Mouse (Mus musculus) limb, embryonic 10.5 days (tissue): ENCODE data around the gene Sema5a. TPM values are rescaled to one million over a fixed set of nuclear protein-coding genes. Genes with fewer than 3 reads are reported as not detected.

Source experiments
- DNase-seq: peaks from one replicate; pipeline ENCODE4 v3.0.0-alpha.2; 2017; ENCODE audit warnings: low spot score
- H3K27ac ChIP-seq: fragments of 300-500 bp; sonication (generic); 2 replicates; pipeline ENCODE4 v1.5.1; 2016; ENCODE audit warnings: mild to moderate bottlenecking
- H3K27me3 ChIP-seq: fragments of 300-500 bp; sonication (generic); 2 replicates; pipeline ENCODE4 v1.6.1; 2016; ENCODE audit warnings: low read depth, mild to moderate bottlenecking; ENCODE audit not compliant: poor library complexity, severe bottlenecking
- H3K36me3 ChIP-seq: fragments of 300-500 bp; sonication (generic); 2 replicates; pipeline ENCODE4 v1.6.1; 2016; ENCODE audit warnings: mild to moderate bottlenecking, moderate library complexity
- H3K4me1 ChIP-seq: fragments of 300-500 bp; sonication (generic); 2 replicates; pipeline ENCODE4 v1.6.1; 2016
- H3K4me3 ChIP-seq: fragments of 300-500 bp; sonication (generic); 2 replicates; pipeline ENCODE4 v1.5.1; 2016; ENCODE audit warnings: mild to moderate bottlenecking, moderate library complexity
- H3K9me3 ChIP-seq: fragments of 300-500 bp; sonication (generic); replicated peaks from 2 replicates; pipeline ENCODE4 v1.6.1; 2016; ENCODE audit warnings: mild to moderate bottlenecking
- WGBS: fragments of 180-500 bp; shearing (Covaris S2); methylation state at CpG from one replicate; pipeline ENCODE4 v1.1.7; 2016; 5-methylcytosine and 5-hydroxymethylcytosine counted together
- polyA plus RNA-seq: library from polyadenylated mRNA; unstranded; fragments of >200 nt; fragmentation: Nextera tagmentation; extraction: Ambion mirVana; gene quantifications from 2 replicates; pipeline ENCODE4 v1.2.1, GENCODE M21; 2016

Gene Sema5a
- polyA plus RNA-seq, 1 experiment from 2014 or later, result 22.6 TPM

GRCm38 (mm10) chr15:32324105-32324504 is 79.5 kb downstream of the Sema5a start:
- Histone ChIP-seq H3K27ac (peak overlapping the region; percentile 36; the same call in 1 of the 2 replicates), H3K4me3 (no peak overlapping the region), H3K27me3 (no peaks in the 10 kb centered on the region), H3K4me1 (peaks cover 21% of the 10 kb centered on the region), H3K36me3 (no peaks in the 10 kb centered on the region), H3K9me3 (no peaks in the 10 kb centered on the region)
- no peak for DNase-seq
- WGBS, result 62% methylated on average over 7 of the region's 7 CpGs

GRCm38 (mm10) chr15:32328370-32329004 is 83.9 kb downstream of the Sema5a start:
- Histone ChIP-seq H3K4me3 (no peak overlapping the region), H3K27me3 (no peaks in the 10 kb centered on the region), H3K9me3 (no peaks in the 10 kb centered on the region), H3K4me1 (peaks cover 39% of the 10 kb centered on the region), H3K27ac (peak overlapping the region; percentile 64), H3K36me3 (no peaks in the 10 kb centered on the region)
- peak; percentile 47 for DNase-seq
- 30% methylated on average over 4 of the region's 4 CpGs for WGBS

DNA sequence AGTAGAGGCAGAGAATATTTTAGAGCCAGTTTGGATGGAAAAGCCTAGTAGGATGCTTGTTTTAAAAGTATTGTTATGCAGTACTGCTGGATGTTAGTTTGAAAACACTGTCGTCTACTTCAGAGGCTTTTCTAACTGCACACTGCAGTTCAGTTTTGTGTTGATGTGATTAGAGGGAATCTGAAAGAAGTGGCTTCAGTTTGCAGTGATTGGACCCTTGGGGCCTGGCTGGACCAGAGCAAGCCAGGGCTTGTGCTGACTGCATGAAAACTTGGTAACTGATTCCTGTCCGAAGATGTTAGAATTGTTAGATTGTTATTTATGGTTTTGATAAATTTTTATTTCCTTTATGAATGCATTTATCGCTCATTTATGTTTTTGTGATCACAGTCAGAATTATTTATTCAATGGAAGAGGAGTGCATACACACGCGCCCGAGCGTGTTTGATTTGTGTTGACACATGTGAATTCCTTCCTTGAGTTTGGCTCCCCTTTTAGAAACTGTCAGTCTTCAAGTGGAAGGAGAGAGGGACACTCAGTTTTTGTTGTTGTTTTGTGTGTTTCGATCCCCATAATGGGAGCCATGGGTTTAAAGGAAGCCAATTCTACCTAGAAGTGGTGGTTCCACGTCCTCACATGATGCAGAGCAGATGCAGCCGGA is 85.2 kb downstream of the Sema5a start:
- Histone ChIP-seq H3K27me3 (no peaks in the 10 kb centered on the region), H3K9me3 (no peaks in the 10 kb centered on the region), H3K36me3 (no peaks in the 10 kb centered on the region), H3K4me3 (no peak overlapping the region), H3K4me1 (peaks cover 31% of the 10 kb centered on the region), H3K27ac (peak overlapping the region; percentile 64)
- DNase-seq, result no peak
- 73% methylated on average over 10 of the region's 10 CpGs for WGBS

GRCm38 (mm10) chr15:32330427-32330826 is 85.8 kb downstream of the Sema5a start:
- WGBS, result 29% methylated on average over 8 of the region's 8 CpGs
- Histone ChIP-seq H3K4me3 (no peak overlapping the region), H3K9me3 (no peaks in the 10 kb centered on the region), H3K27me3 (no peaks in the 10 kb centered on the region), H3K27ac (peak overlapping the region; percentile 11; the same call in 1 of the 2 replicates), H3K4me1 (peaks cover 31% of the 10 kb centered on the region), H3K36me3 (no peaks in the 10 kb centered on the region)
- DNase-seq, result no peak

DNA sequence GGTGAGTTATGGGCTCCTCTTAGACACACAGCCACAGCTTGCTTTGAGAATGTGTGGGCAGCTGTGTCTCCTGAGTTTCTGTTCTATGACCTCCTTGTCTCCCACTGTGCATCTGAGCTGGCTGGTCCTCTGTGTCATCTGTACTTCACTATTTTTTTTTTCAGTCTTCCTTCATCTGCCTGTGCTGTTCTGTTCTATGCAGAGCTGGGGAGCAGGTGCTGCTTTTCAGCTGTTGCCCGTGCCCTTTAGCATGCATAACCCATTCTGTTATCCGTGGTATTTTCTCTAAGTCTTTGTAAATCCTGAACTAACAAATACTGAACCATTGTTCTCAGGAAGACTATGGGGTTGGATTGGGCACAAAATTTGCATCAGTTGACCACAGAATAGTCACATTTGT is 86.4 kb downstream of the Sema5a start:
- Histone ChIP-seq H3K4me3 (no peak overlapping the region), H3K36me3 (no peaks in the 10 kb centered on the region), H3K4me1 (peaks cover 31% of the 10 kb centered on the region), H3K27me3 (no peaks in the 10 kb centered on the region), H3K9me3 (no peaks in the 10 kb centered on the region), H3K27ac (peak overlapping the region; percentile 11)
- 88% methylated on average over 2 of the region's 2 CpGs for WGBS
- DNase-seq, result no peak

DNA sequence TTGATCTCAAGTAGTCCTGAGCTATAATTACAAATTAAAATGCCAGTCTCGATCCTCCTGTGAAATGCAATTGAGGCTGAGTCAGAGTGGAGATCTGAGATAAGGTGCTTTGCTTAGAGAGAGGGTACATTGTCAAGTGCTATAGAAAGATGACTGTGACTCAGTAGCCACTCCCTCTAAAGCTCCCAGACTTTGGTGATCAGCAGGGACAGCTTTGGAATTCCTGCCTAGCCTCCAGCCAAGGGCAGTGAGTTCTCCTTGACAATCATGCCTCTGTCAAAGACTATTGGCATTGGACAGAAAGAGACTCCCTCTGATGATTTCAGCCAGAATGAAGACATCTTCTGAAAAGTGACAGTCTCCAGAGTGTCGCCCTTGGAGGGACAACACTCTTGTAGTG is 88.8 kb downstream of the Sema5a start:
- H3K27ac ChIP-seq, result no peak overlapping the region
- no peaks in the 10 kb centered on the region for H3K9me3 ChIP-seq
- H3K4me1 ChIP-seq, result peaks cover 29% of the 10 kb centered on the region
- DNase-seq, result no peak
- H3K27me3 ChIP-seq, result no peaks in the 10 kb centered on the region
- 90% methylated on average over 2 of the region's 2 CpGs for whole genome bisulfite sequencing
- no peaks in the 10 kb centered on the region for H3K36me3 ChIP-seq
- no peak overlapping the region for H3K4me3 ChIP-seq

- no peak overlapping the region for H3K27ac ChIP-seq
- peaks cover 12% of the 10 kb centered on the region for H3K4me1 ChIP-seq
- H3K36me3 ChIP-seq, result no peaks in the 10 kb centered on the region
- WGBS, result 89% methylated on average over 3 of the region's 3 CpGs
- DNase-seq, result no peak
- H3K9me3 ChIP-seq, result no peaks in the 10 kb centered on the region
- H3K27me3 ChIP-seq, result no peaks in the 10 kb centered on the region
- no peak overlapping the region for H3K4me3 ChIP-seq
These were observed 93.2 kb downstream of the Sema5a start for GRCm38 (mm10) chr15:32337810-32338209.

- H3K27ac ChIP-seq, result no peak overlapping the region; the same call in 1 of the 2 replicates
- 64% methylated on average over 3 of the region's 3 CpGs for WGBS
- no peak for DNase-seq
These were observed 94.2 kb downstream of the Sema5a start for GRCm38 (mm10) chr15:32338721-32339290.

DNA sequence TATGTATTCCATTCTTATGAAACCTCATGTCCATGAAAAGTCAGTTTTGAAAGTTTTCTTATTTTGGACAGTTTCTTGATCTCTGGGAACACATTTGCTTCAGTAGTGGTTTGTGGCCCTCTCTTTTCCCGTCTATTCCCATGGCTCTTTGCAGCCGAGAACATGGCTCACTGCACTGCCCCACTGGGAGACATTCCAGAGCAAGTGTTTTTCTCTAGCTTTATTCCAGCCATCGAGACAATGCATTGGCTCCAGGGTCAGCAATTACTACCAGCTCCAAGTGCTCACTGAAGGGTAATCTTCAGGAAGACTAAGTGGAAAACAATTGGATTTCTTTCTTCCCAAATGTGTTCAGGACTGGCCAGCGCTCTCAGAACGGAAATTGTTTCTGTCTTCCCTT is 94.8 kb downstream of the Sema5a start:
- Histone ChIP-seq H3K9me3 (no peaks in the 10 kb centered on the region), H3K4me1 (peaks cover 12% of the 10 kb centered on the region), H3K27me3 (no peaks in the 10 kb centered on the region), H3K4me3 (no peak overlapping the region), H3K36me3 (no peaks in the 10 kb centered on the region), H3K27ac (no peak overlapping the region)
- no peak for DNase-seq
- 71% methylated on average over 5 of the region's 5 CpGs for WGBS

More at GRCm38 (mm10) chr15:32338721-32339290, 94.2 kb downstream of the Sema5a start:
- H3K4me1 ChIP-seq, result peaks cover 12% of the 10 kb centered on the region
- H3K9me3 ChIP-seq, result no peaks in the 10 kb centered on the region
- H3K36me3 ChIP-seq, result no peaks in the 10 kb centered on the region
- no peak overlapping the region for H3K4me3 ChIP-seq
- H3K27me3 ChIP-seq, result no peaks in the 10 kb centered on the region

DNA sequence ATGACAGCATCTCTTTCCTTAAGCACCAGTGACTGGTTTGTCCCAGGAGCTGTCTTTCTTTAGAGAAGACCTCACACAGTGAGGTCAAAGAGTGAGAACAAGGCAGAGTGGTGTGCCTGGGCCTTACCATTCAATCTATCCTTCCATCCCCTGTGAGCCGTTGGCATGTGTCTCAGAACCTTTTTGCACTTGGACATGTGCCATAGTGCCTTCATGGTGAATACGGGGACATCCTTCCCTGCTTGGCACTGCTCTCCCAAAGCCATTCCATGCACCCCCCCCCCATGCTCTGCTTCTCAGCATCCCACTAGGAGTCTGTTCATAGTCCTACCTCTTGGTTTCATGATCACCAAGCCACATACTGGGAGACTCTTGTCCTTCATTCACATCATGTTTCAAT is 96.8 kb downstream of the Sema5a start:
- H3K27me3 ChIP-seq, result no peaks in the 10 kb centered on the region
- H3K27ac ChIP-seq, result no peak overlapping the region
- H3K4me3 ChIP-seq, result no peak overlapping the region
- no peaks in the 10 kb centered on the region for H3K9me3 ChIP-seq
- peaks cover 12% of the 10 kb centered on the region for H3K4me1 ChIP-seq
- no peak for DNase-seq
- 89% methylated on average over 2 of the region's 2 CpGs for WGBS
- no peaks in the 10 kb centered on the region for H3K36me3 ChIP-seq

DNA sequence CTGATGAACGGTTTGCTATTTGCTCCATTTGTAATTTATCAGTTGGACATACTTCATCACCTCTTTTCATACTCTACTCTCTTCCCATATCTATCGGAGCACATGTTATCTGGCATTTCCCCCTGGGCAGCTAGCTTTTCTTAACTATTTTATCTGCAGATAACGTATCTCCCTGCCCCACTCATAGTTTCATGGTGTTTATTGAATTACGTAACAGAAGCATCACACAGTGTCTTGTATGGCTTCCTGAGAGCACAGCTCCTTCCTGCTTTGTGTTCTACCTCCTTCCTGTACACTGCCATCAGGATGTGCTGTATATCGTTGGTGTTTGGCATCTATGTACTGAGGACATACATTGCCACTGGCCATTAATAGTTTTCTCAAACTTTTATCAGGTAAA is 98.9 kb downstream of the Sema5a start:
- 88% methylated on average over 5 of the region's 5 CpGs for WGBS
- peaks cover 10% of the 10 kb centered on the region for H3K4me1 ChIP-seq
- H3K9me3 ChIP-seq, result no peaks in the 10 kb centered on the region
- H3K27ac ChIP-seq, result no peak overlapping the region
- peaks cover 16% of the 10 kb centered on the region for H3K36me3 ChIP-seq
- no peaks in the 10 kb centered on the region for H3K27me3 ChIP-seq
- no peak overlapping the region for H3K4me3 ChIP-seq
- DNase-seq, result no peak

DNA sequence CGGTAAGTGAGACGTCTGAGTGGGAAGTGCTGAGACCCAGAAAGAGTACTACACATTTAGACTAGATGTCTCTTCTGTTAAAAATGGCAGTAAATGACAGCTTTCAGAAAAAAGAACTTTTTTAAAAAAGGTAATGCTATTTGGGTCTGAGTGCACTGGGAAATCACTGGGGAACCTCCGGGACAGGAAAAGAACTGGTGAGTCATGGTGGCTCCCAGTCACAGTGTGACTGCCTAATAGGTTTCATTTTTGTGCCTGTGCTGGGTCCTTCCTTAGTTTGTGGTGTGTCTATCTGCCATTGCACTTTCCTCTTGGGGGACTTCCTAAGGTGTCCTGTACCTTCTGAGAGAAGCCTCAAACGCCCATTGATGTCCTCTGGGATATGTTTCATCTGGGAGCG is 102.7 kb downstream of the Sema5a start:
- H3K4me3 ChIP-seq, result no peak overlapping the region
- WGBS, result 90% methylated on average over 5 of the region's 5 CpGs
- H3K36me3 ChIP-seq, result peaks cover 16% of the 10 kb centered on the region
- H3K9me3 ChIP-seq, result no peaks in the 10 kb centered on the region
- H3K4me1 ChIP-seq, result no peaks in the 10 kb centered on the region
- DNase-seq, result no peak
- H3K27me3 ChIP-seq, result no peaks in the 10 kb centered on the region
- no peak overlapping the region for H3K27ac ChIP-seq

GRCm38 (mm10) chr15:32349276-32349675 is 104.7 kb downstream of the Sema5a start:
- H3K9me3 ChIP-seq, result no peaks in the 10 kb centered on the region
- peaks cover 16% of the 10 kb centered on the region for H3K36me3 ChIP-seq
- no peak overlapping the region for H3K27ac ChIP-seq
- H3K4me3 ChIP-seq, result no peak overlapping the region
- H3K27me3 ChIP-seq, result no peaks in the 10 kb centered on the region
- H3K4me1 ChIP-seq, result peaks cover 7% of the 10 kb centered on the region; the same call in 1 of the 2 replicates
- no peak for DNase-seq
- 96% methylated on average over 5 of the region's 5 CpGs for WGBS
